Mouse (Mus musculus): ENCODE data around the gene Gm6034.
"Not testable (repeated sequence)": the region's sequence is repeated elsewhere in the genome, so short reads cannot be mapped to it uniquely, and the experiment has no call there.

Gene Gm6034

DNA sequence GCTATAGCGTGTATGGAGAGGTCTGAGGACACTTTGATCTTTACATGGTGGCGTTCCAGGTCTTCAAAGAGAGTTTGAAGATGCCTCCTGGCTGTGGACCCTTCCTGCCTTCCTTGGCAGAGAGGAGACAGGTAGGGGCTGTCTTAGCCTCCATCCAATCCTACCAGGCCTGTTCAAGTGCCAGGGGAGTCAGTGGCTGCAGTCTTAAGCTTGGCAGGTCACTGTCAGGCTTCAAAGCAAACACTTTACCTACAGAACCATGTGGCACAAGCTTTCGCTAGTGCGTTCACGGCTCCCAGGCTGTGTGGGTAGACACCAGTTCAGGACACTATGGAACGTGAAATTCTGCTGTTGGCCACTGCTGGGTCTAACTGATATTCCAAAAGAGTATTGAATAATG lies 19.8 kb upstream of the Gm6034 start:
- DNase-seq (ENCODE audit: low spot score in 2 of 2), result no peak

GRCm38 (mm10) chr17:36023710-36024654 lies 18.8 kb upstream of the Gm6034 start:
- no peak for DNase-seq (ENCODE audit: low spot score in 2 of 2)

GRCm38 (mm10) chr17:36025197-36025596 lies 17.6 kb upstream of the Gm6034 start:
- DNase-seq (ENCODE audit: low spot score in 2 of 2), result no peak

DNA sequence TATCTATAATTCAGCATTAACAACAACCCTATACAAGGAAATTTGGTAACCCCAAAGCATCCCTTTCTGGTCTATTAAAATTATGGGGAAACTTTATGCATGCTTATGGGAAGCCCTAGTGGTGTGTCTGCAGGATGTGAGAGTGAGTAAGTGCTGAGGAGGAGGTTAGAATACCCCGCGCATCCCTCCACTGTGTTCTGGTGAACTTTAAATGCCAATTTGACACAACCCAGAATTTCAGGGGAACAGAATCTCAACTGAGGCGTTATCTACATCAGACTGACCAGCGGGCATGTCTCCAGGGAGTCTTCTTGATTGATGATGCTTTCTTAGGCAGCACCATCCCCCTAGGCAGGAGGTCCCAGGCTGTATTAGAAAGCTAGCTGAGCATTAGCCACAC lies 16.9 kb upstream of the Gm6034 start:
- DNase-seq (ENCODE audit: low spot score in 2 of 2), result no peak

DNA sequence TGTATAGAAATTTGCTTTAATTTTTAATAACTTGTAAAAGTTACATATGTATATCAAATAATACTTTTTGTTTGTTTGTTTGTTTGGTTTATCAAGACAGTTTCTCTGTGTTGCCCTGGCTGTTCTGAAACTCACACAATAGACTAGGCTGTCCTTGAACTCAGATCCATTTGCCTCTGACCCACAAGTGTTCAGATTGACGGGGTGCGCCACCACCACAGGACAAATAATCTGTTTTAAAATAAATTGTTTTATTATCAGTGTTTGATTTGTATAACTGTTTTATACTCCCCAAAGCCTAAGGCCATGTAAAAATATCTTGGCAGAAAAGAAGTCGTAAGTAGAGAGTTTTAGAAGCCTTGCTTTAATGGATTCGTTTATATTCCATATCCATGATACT lies 15.1 kb upstream of the Gm6034 start:
- DNase-seq (ENCODE audit: low spot score in 2 of 2), result no peak

DNA sequence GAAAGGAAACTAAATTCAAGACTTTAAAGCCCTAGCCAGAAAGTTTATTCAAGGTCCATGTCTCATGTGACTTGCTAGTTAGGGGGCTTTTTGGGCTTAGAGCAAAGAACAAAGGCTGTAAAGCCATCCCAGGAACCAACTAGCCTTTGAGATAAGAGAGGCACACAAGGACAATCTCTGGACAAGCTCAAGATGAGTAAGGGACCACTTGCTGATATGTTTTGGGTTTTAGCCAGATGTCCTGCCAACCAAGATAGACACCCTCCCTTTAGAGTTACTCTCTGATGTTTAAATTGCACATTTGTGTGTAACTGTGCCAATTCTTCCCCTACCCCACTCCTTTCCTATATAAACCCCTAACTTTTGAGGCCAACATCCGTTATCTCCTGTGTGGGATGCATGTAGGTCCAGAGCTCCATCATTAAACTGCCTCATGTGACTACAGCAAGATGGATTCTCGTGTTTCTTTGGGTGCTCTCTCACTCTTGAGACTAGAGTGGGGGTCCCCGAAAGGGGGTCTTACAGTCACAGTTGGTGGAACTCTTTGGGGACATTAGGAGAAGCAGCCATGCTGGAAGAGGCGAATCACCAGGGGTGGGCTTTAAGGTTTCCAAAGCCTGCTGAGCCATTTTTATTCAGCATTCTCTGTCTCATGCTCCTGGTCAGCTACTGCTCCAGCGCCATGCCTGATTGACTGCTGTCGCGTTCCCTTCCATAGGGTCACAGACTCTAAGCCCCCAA lies 13.7 kb upstream of the Gm6034 start:
- DNase-seq (ENCODE audit: low spot score in 2 of 2), result no peak

DNA sequence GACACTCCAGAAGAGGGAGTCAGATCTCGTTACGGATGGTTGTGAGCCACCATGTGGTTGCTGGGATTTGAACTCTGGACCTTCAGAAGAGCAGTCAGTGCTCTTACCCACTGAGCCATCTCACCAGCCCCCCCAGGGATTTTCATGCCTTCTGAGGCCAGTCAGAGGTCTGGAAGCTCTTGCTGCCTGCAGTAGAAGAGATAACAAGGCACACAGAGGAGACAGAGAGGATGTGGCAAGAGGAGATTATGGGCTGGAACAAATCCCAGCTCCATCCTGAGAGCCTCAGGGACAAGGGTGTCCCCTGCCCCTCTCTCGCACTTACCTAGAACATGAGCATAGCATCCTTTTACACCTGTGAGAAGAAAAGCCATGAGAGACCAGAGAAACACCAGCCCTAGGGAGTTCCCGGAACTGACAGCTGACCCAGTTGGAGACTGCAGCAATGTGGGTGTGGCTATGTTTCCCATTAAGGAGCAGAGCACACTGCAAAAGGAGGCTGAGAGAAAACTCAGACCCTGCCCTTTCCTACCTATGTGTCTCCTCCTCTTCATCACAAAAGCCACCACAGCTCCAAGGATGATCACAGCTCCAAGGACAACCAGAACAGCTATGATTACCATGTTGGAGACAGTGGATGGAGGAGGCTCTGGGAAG lies 12.6 kb upstream of the Gm6034 start:
- DNase-seq (ENCODE audit: low spot score in 2 of 2), result not testable (repeated sequence)

DNA sequence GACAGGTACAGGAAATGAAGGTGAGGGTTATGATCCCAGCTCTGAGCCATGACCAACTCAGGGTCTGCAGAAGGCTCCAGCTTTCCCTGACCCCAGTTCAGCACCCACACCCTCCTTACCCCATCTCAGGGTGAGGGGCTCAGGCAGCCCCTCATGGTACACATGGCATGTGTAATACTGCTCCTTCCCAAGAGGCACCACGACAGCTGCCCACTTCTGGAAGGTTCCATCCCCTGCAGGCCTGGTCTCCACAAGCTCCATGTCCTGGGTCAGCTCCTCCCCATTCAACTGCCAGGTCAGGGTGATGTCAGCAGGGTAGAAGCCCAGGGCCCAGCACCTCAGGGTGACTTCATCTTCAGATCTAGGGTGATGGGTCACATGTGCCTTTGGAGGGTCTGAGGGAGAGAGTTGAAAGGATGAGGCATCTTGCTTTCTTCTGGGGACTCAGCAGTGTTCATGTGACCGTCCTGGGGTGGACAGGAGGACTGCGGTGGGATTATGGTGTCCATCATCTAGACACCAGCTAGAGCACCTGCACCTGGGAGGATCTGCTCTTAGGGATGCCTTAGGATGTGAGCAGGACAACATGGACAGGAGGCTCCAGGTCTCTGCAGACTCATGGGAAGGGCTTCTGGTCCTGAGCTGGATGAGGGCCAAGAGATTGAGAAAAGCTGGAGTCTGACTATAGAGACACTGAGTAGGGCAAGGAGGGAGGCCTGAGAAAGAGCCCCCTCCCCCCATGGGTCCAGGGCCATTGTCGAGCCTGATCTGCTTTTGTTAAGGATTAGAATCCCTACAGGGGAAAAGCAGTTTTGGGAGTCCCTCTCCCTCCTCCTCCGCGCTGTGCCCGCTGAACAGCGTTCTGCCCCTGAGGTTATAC lies 11.8 kb upstream of the Gm6034 start:
- DNase-seq (ENCODE audit: low spot score in 2 of 2), result not testable (repeated sequence)

GRCm38 (mm10) chr17:36031583-36032331 lies 11.0 kb upstream of the Gm6034 start:
- peak in 1 of 2 experiments; percentile 60 for DNase-seq (ENCODE audit: low spot score in 2 of 2)

- not testable (repeated sequence) for DNase-seq (ENCODE audit: low spot score in 2 of 2)
Measured at GRCm38 (mm10) chr17:36032351-36032875, 10.3 kb upstream of the Gm6034 start, which contains the start of gene H2-T23. H2-T23 (minus strand) TSS chr17:36032855.

GRCm38 (mm10) chr17:36034524-36034923 lies 8.2 kb upstream of the Gm6034 start:
- not testable (repeated sequence) for DNase-seq (ENCODE audit: low spot score in 2 of 2)

- DNase-seq (ENCODE audit: low spot score in 2 of 2), result peak in 1 of 2 experiments; percentile 70
Measured at GRCm38 (mm10) chr17:36035010-36035638, 7.6 kb upstream of the Gm6034 start.

DNA sequence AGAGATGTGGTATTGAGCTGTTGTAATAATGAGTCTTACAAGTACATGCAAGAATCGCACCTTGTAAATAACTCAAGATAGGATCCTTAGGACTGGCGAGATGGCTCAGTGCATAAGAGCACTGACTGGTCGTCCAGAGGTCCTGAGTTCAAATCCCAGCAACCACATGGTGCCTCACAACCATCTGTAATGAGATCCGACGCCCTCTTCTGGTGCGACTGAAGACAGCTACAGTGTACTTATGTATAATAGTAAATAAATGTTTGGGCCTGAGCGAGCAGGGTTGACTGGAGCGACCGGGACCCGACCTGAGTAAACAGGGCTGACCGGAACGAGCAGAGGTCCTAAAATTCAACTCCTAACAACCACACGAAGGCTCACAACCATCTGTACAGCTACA lies 6.6 kb upstream of the Gm6034 start:
- not testable (repeated sequence) for DNase-seq (ENCODE audit: low spot score in 2 of 2)

DNA sequence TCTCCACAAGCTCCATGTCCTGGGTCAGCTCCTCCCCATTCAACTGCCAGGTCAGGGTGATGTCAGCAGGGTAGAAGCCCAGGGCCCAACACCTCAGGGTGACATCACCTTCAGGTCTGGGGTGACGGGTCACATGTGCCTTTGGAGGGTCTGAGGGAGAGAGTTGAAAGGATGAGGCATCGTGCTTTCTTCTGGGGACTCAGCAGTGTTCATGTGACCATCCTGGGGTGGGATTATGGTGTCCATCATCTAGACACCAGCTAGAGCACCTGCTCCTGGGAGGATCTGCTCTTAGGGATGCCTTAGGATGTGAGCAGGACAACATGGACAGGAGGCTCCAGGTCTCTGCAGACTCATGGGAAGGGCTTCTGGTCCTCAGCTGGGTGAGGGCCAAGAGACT lies 2.2 kb upstream of the Gm6034 start:
- DNase-seq (ENCODE audit: low spot score in 2 of 2), result not testable (repeated sequence)

DNA sequence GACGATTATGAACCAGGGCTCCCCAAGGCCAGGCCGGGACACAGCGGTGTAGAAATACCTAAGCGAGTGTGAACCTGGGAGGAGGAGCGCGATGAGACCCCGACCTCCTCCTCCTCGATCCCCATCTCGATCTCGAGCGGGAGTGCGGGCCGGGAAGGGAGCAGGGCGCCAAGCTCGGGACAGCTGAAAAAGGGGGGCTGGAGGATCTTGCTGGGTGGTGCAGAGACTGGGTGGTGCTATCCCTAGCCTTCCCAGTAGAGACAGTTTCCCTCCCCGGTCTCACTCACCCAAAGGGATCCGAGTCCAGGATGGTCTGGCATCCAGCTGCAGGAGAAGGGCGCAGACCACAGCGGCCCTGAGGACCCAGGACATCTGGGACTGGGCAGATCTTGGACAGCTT lies 706 bp upstream of the Gm6034 start:
- DNase-seq (ENCODE audit: low spot score in 2 of 2), result not testable (repeated sequence)

DNA sequence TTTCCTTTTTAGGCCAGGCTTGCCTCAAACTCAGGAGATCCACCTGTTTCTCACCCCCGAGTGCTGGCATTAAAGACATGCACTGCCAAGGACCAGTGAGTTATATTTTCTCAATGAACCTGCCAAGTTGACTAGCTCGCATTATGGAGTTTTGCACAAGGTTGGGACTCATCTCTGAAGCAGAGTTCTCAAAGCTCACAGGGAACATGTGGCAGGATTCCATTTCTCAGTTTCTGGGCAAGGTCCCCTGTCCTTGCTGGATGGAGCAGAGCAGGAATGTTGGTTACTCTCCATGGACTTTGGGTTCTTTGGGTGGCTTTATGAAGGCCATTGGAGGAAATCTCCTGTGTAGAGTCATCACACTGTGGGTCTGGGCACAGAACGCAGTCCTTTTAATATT lies 525 bp downstream of the Gm6034 start:
- no peak for DNase-seq (ENCODE audit: low spot score in 2 of 2)

DNA sequence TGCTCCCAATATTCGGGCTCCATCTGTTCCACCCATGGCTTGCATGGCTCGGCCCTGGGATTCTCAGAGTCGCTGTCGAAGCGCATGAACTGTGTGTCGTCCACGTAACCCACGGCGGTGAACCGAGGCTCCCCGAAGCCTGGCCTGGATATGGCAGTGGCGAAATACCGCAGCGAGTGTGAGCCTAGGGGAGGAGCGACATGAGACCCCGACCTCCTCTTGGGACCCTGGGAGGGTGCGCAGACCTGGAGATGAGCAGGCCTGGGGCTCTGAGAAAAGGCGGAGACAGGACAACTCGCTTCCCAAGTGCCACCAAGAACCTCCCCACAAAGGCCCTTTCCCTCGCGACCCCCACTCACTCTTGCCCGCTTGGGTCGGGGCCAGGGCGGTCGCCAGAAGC lies 15.2 kb downstream of the Gm6034 start:
- not testable (repeated sequence) for DNase-seq (ENCODE audit: low spot score in 2 of 2)

- not testable (repeated sequence) for DNase-seq (ENCODE audit: low spot score in 2 of 2)
Measured at GRCm38 (mm10) chr17:36058362-36058761, 15.6 kb downstream of the Gm6034 start, which contains the start of gene Gm11127. Gm11127 (minus strand) TSS chr17:36058371.

GRCm38 (mm10) chr17:36060829-36061228 lies 18.1 kb downstream of the Gm6034 start:
- DNase-seq (ENCODE audit: low spot score in 2 of 2), result peak; percentile 87
